Mouse (Mus musculus): ENCODE results near the gene Sept3. TPM values are rescaled to one million over a fixed set of nuclear protein-coding genes. Genes with fewer than 3 reads are reported as not detected.

The Sept3 gene
- polyA plus RNA-seq, 1 experiment = 374 TPM

GRCm38 (mm10) chr15:82338593-82339112 is 64.0 kb downstream of the Sept3 start, which contains the start of the genes Naga, Pheta2 and Smdt1:
Gene Naga (minus strand): TSS chr15:82338925.
Gene Pheta2 (plus strand): TSS chr15:82338942.
Gene Smdt1 (plus strand): TSS chr15:82338959.
- peak; percentile 89 to 95 for DNase-seq (ENCODE audit: extremely low spot score in 1 of 2, low spot score in 1 of 2)

GRCm38 (mm10) chr15:82339150-82339549 is 64.5 kb downstream of the Sept3 start:
- no peak for DNase-seq (ENCODE audit: extremely low spot score in 1 of 2, low spot score in 1 of 2)

- no peak for DNase-seq (ENCODE audit: extremely low spot score in 1 of 2, low spot score in 1 of 2)
Observed at GRCm38 (mm10) chr15:82339634-82340254, 65.1 kb downstream of the Sept3 start.

DNA sequence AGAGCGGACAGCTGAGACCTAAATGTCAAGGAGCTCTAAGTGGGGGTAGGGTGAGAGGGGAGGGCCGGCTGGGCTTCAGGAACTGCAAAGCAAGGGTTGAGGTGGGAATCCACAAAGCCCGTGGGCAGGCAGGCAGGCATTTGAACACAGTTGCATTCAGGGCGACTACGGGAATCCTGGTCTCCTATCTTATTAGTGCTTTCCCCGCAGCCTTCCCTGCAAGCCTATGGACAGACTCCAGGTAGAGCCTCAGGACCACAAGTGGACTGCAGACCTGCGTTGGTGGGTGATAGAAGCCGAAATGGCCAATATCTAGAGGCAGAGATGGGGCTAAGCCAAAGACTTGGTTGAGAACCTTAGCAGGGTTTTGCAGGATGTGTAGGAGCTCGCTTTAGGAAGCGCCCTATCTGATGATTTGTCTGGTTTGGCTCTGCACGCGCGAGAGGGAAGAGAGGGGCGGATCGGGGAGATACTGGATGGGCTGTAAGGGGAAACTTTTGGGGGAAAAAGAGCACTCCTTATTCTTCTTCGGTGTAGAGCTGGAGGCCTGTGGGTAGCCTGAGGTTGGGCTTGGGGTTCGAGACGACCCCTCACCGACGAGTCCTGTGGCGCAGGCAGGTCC is 65.8 kb downstream of the Sept3 start:
- no peak for DNase-seq (ENCODE audit: extremely low spot score in 1 of 2, low spot score in 1 of 2)

- no peak for DNase-seq (ENCODE audit: extremely low spot score in 1 of 2, low spot score in 1 of 2)
Observed at GRCm38 (mm10) chr15:82341036-82341501, 66.4 kb downstream of the Sept3 start.

GRCm38 (mm10) chr15:82341675-82342542 is 67.2 kb downstream of the Sept3 start:
- no peak for DNase-seq (ENCODE audit: extremely low spot score in 1 of 2, low spot score in 1 of 2)

DNA sequence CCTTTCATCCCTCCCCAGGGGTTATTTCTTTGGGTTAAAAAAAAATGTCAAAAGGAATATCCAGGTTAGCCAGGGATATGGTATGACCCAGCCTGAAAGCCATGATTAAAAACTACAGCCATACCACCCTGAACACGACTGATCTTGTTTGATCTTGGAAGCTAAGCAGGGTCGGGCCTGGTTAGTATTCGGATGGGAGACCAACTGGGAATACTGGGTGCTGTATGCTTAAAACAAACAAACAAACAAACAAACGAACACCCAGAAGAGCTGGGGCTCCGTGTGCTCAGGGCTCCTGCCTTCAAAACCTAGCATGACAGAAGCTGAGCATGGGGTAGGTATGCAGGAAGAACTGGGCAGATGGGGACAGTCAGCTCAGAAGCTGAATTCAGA is 67.8 kb downstream of the Sept3 start:
- DNase-seq (ENCODE audit: extremely low spot score in 1 of 2, low spot score in 1 of 2) = no peak

- no peak for DNase-seq (ENCODE audit: extremely low spot score in 1 of 2, low spot score in 1 of 2)
Observed at GRCm38 (mm10) chr15:82343368-82344287, 68.9 kb downstream of the Sept3 start.

Other genes starting within 250 kb of the Sept3 start
- gene Desi1, start 241.0 kb upstream of the Sept3 start, polyA plus RNA-seq (2012; rRNA removed) = 112 and 120 TPM in 2 replicates
- 132 and 144 TPM in 2 replicates for gene Snu13, start 227.3 kb upstream of the Sept3 start, polyA plus RNA-seq (2012; rRNA removed)
- gene 4930407I10Rik, start 215.7 kb upstream of the Sept3 start, polyA plus RNA-seq (2012; rRNA removed) = not detected in 2 replicates
- gene Mei1, start 204.9 kb upstream of the Sept3 start, polyA plus RNA-seq (2012; rRNA removed) = 3.8 and 4.1 TPM in 2 replicates
- 23.1 TPM in 2 replicates for gene Ccdc134, start 147.0 kb upstream of the Sept3 start, polyA plus RNA-seq (2012; rRNA removed)
- 142 and 155 TPM in 2 replicates for gene Srebf2, start 127.7 kb upstream of the Sept3 start, polyA plus RNA-seq (2012; rRNA removed)
- 57.1 and 79.6 TPM in 2 replicates for gene Shisa8, start 62.1 kb upstream of the Sept3 start, polyA plus RNA-seq (2012; rRNA removed)
- gene Tnfrsf13c, start 50.5 kb upstream of the Sept3 start, polyA plus RNA-seq (2012; rRNA removed) = 1.4 and 2.6 TPM in 2 replicates
- 6.4 and 9.1 TPM in 2 replicates for gene Cenpm, start 30.1 kb upstream of the Sept3 start, polyA plus RNA-seq (2012; rRNA removed)
- 176 and 182 TPM in 2 replicates for gene 1500009C09Rik, start 22.5 kb upstream of the Sept3 start, polyA plus RNA-seq (2012; rRNA removed)
- not detected in 2 replicates for gene Wbp2nl, start 24.1 kb downstream of the Sept3 start, polyA plus RNA-seq (2012; rRNA removed)
- 53.4 and 58.3 TPM in 2 replicates for gene Naga, start 64.0 kb downstream of the Sept3 start, polyA plus RNA-seq (2012; rRNA removed)
- 0.48 and 0.70 TPM in 2 replicates for gene Pheta2, start 64.0 kb downstream of the Sept3 start, polyA plus RNA-seq (2012; rRNA removed)
- 288 and 325 TPM in 2 replicates for gene Smdt1, start 64.1 kb downstream of the Sept3 start, polyA plus RNA-seq (2012; rRNA removed)
- gene Ndufa6, start 79.4 kb downstream of the Sept3 start, polyA plus RNA-seq (2012; rRNA removed) = 498 and 573 TPM in 2 replicates
- 46.2 and 52.6 TPM in 2 replicates for gene Cyp2d22, start 105.4 kb downstream of the Sept3 start, polyA plus RNA-seq (2012; rRNA removed)
- gene Cyp2d11, start 119.1 kb downstream of the Sept3 start, polyA plus RNA-seq (2012; rRNA removed) = not detected in 2 replicates
- gene Cyp2d10, start 132.3 kb downstream of the Sept3 start, polyA plus RNA-seq (2012; rRNA removed) = not detected in 2 replicates
- gene Cyp2d9, start 158.5 kb downstream of the Sept3 start, polyA plus RNA-seq (2012; rRNA removed) = not detected in 2 replicates